Mouse (Mus musculus): Measurements from ENCODE around the gene Ppm1l.

Ppm1l gene

DNA sequence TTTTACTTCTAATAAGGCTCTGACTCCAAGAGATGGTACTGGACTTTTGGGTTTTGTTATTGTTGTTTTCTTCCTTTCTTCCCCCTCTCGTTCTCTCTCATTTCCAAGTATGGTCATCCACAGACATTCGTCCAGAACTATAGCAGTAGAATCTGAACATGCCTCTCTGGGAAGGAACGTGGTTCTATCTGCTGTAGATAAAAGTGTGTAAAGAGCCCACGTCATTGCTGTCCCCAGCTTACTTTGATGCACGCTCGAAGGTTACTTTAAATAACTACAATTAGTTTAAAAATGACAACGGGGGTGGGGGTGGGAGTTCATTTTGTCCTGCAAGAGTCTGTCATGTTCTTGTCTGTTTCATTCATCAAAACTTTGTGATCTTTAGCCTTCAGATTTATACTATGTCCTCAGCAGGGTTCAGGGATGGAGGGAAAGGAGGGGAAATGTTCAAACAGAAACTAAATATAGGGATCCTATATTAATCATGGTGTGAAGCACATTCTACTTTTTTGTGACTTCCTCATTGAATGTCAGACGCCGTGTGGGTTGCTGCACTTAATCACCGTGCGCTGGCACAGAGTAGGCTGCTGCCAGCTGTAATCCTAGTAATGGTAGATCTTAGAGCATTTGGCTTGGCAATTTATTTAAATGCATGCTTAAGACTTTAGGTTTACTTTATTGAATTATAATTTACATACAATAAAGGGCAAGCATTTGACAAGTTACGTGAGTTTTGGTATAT is 122.3 kb downstream of the Ppm1l start:
- in situ Hi-C loops (cut with MboI) = no loop called here

GRCm38 (mm10) chr3:69440761-69441160 is 124.1 kb downstream of the Ppm1l start:
- in situ Hi-C loops (cut with MboI) = no loop called here

DNA sequence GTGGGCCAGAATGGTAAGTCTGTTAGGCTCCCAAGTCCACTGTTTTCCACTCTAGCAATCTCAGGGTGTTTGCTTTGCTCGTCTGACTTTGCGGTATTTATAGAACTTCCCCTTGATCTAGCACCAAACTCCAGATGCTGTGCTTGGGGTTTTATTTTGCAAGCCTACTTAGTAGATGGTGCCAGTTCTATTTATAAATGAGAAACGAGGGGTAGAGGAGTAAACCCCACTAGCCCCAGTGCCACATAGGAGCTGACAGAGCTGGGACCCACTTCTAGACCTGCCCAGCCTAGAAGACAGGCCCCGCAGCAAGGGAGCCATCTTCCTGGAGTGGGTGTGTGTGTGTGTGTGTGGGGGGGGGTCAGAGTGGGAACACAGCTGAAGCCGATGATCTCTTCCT is 130.3 kb downstream of the Ppm1l start:
- in situ Hi-C loops (cut with MboI) = no loop called here

DNA sequence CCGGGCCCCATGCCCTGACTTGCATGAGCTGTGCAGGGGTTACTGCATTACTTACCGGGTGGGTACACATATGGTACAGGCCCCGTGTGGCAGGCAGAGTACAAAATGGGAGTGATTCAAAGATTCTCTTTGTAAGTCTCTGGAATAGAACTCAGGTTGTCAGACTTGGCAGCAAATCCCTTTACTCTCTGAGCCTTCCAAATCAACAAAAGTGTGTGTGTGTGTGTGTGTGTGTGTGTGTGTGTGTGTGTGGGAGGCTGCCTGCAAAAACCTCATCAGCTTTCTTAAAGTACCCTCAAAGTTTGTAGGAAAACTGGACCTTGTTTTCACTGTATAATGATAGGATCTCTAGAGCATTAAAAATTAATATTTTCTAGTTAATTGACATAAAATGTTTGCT is 132.4 kb downstream of the Ppm1l start:
- in situ Hi-C loops (cut with MboI) = no loop called here

GRCm38 (mm10) chr3:69454330-69454729 is 137.7 kb downstream of the Ppm1l start:
- in situ Hi-C loops (cut with MboI) = no loop called here

DNA sequence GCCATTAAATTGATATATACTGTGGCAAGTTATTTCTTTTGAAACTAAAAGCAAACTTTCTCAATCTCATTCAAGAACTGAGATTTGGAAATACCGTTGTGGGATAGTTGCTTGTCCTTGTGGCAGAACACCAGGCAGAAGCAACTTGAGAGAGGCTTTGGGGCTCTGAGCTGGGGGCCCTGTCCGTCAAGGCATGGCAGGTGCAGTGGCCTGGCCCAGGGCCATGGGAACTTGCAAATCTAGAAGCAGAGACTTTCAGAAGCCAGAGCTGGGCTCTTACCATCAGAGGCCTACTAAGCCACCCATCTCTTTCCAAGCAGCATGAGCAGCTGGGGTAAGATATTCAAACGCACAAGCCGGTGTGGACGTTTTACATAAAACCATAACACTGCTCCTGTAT is 139.4 kb downstream of the Ppm1l start:
- in situ Hi-C loops (cut with MboI) = no loop called here

- in situ Hi-C loops (cut with MboI) = no loop called here
These were observed 142.1 kb downstream of the Ppm1l start for GRCm38 (mm10) chr3:69458756-69459155.

GRCm38 (mm10) chr3:69461956-69462355 is 145.3 kb downstream of the Ppm1l start:
- in situ Hi-C loops (cut with MboI) = no loop called here

DNA sequence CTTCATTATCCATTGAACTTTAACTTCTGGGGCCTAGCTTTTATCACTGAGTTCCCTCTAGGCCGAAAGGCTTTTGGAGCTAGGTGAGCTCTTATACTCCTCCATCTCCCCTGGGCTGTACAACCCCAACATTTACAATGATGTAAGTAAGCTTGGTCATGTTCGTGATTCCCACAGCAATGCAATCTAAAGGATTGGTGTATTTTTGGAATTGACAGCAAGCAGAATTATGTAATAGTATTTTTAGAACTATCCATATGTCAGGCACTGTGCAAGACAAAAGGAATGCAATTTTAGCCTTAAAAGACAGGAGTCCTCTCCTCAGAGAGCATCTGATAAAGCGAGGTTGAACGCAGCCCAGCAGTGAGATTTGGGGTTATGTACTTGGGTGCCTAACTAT is 149.1 kb downstream of the Ppm1l start:
- in situ Hi-C loops (cut with MboI) = no loop called here

DNA sequence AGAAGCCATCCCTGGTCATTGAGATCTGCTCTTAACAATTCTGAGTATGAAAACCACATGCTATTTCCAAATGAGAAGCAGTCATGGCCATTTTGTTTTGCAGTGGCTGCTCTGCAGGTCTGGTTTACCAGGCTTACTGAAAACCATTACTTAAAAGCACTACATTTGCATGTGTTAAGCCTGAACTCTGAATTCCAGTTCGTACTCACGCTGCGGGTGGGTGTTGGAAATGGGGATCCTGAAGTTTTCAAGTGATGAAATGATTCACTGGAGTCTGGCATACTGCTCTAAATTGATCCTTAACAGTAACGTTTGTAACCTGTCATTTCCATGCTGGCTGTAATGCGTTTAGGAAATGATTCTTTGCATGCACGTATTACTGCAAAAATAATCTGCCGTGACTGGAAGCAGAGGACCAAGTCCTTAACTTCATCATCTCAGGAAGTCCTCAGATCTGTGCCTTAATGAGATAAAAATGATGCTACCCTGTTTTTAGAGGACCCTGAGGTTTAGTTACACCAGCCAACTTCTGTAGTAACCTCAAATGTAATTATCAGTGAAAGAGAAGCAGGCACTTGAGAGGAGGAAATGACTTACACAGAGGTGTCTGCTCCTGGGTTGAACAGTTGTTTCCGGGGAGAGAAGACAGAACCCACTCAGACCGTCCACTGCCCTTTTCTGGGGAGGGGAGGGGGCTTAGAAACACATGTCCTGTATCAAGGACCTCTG is 151.8 kb downstream of the Ppm1l start:
- in situ Hi-C loops (cut with MboI) = no loop called here

GRCm38 (mm10) chr3:69469463-69470141 is 152.9 kb downstream of the Ppm1l start:
- in situ Hi-C loops (cut with MboI) = loop anchor here (10.0 kb wide), 1 partner anchor 215 kb away; no protein-coding TSS in a partner anchor

- in situ Hi-C loops (cut with MboI) = loop anchor here (10.0 kb wide), 1 partner anchor 215 kb away; no protein-coding TSS in a partner anchor
These were observed 153.6 kb downstream of the Ppm1l start for GRCm38 (mm10) chr3:69470142-69470796.

DNA sequence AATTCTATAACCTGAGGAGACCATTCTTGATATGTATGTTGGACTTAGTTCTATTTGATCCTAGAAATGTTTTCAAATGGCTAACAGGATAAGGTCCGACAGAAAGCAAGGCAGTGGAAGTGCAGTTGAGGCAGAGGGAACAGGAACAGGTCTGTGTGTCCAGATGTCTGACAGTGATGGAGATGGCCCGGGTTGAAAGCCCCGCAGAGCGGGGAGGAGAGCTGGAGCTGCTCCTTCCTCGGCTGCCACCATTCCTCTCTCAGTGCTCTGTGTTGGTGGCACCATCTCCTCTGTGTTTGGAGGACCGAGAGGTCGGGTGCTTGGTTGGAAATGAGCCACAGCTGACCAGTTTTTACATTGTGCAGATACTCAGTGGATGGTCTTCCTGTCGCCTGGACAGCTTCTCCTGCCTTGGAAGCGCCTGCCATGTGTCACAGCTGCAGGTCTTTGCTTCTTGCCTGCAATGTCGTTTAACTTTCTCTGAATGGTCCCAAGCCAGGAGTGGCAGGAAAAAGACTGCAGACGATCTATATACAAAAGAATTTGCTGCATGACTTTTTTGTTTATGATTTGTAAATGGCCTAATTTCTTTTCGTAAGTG is 159.3 kb downstream of the Ppm1l start:
- in situ Hi-C loops (cut with MboI) = loop anchor here (10.0 kb wide), 1 partner anchor 221 kb away; no protein-coding TSS in a partner anchor

DNA sequence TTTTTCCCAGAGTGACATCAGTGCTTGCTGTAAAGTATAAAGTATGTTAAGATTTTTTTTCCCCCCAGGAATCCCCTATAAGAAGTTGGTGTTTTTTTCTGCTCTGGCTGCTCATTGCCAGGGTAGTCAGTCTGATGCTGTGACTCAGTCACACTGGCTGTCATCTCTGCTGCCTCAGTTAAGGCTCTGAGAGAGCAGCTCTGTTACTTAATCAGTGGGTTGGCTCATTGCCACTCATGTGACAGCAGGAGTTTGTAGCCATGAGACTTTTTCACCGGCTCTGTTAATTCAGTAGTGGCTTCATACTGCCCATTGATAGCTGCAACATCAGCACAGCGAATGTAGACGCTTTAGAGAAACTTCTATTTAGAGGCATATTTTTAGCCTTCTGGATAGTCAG is 163.3 kb downstream of the Ppm1l start:
- in situ Hi-C loops (cut with MboI) = loop anchor here (10.0 kb wide), 1 partner anchor 225 kb away; no protein-coding TSS in a partner anchor

DNA sequence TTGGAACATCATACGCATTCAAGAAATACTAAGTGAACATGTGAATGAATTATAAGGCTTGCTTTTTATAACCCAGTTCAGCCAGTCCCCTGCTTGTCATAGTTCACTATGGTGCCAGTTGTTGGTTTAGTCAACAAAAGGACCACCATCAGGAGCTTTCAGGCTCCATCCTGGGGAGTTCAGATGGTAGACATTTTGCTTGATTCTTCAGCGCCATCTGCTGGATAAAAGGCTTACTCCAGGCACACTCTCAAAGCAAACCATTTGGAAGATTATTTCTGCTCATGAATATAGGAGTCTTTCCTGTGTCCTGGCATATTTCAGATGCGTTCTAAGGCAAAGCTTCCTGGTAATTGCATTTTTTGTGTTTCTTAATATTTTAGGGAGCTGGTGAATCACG is 165.2 kb downstream of the Ppm1l start:
- in situ Hi-C loops (cut with MboI) = no loop called here

- in situ Hi-C loops (cut with MboI) = no loop called here
These were observed 167.4 kb downstream of the Ppm1l start for GRCm38 (mm10) chr3:69484006-69484574.

- in situ Hi-C loops (cut with MboI) = no loop called here
These were observed 167.9 kb downstream of the Ppm1l start for GRCm38 (mm10) chr3:69484582-69484981.

DNA sequence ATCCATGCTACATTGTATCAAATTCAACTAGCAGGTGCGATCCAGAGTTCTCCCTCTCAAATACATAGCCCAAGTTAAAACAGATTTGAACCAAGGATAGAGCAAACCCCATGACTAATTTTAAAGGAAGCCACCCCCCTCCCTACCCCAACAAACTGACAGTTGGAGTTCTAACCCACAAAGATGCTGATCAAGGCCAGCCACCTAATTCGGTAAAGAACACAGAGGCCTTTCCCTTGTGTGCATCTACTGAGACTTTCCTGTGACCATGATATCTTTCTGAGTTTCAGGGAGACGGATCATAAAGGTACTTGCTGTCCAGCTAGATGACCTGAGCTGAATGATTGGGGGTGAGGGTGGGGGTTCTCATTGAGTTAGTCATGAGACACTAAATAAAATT is 168.7 kb downstream of the Ppm1l start:
- in situ Hi-C loops (cut with MboI) = no loop called here

GRCm38 (mm10) chr3:69485756-69486155 is 169.1 kb downstream of the Ppm1l start:
- in situ Hi-C loops (cut with MboI) = no loop called here

GRCm38 (mm10) chr3:69487471-69487870 is 170.8 kb downstream of the Ppm1l start:
- in situ Hi-C loops (cut with MboI) = no loop called here

- in situ Hi-C loops (cut with MboI) = no loop called here
These were observed 173.0 kb downstream of the Ppm1l start for GRCm38 (mm10) chr3:69489669-69490068.
